Mouse (Mus musculus) large intestine, adult 2 months (tissue): ENCODE data around the gene Kazald1. TPM values are rescaled to one million over a fixed set of nuclear protein-coding genes. Genes with fewer than 3 reads are reported as not detected.

Source experiments
- DNase-seq: peaks from one replicate; pipeline ENCODE4 v3.0.0-alpha.2; 2012; ENCODE audit warnings: low read depth, low spot score
- WGBS: fragments of 180-500 bp; shearing (Covaris S2); methylation state at CpG from one replicate; pipeline ENCODE4 v1.1.7; 2018; 5-methylcytosine and 5-hydroxymethylcytosine counted together
- polyA plus RNA-seq: library from polyadenylated mRNA; depleted of rRNA; stranded (reverse); fragments of >200 nt; gene quantifications from 2 replicates; pipeline ENCODE4 v1.2.3, GENCODE M21; 2012

The Kazald1 gene
- polyA plus RNA-seq, 1 experiment = 1.6 TPM

GRCm38 (mm10) chr19:45075323-45076035 is 438 bp downstream of the Kazald1 start:
- WGBS = 1% methylated on average over 32 of the region's 32 CpGs
- DNase-seq = no peak

GRCm38 (mm10) chr19:45076036-45076575 is 1.1 kb downstream of the Kazald1 start:
- no peak for DNase-seq
- 25% methylated on average over 17 of the region's 17 CpGs for WGBS

- WGBS = 2% methylated on average over 62 of the region's 62 CpGs
- no peak for DNase-seq
Observed at GRCm38 (mm10) chr19:45076586-45077510, 1.8 kb downstream of the Kazald1 start.

GRCm38 (mm10) chr19:45077742-45078645 is 3.0 kb downstream of the Kazald1 start:
- no peak for DNase-seq
- WGBS = 30% methylated on average over 20 of the region's 20 CpGs

GRCm38 (mm10) chr19:45078971-45079764 is 4.1 kb downstream of the Kazald1 start:
- WGBS = 14% methylated on average over 17 of the region's 17 CpGs
- DNase-seq = no peak

GRCm38 (mm10) chr19:45079769-45080515 is 4.9 kb downstream of the Kazald1 start:
- WGBS = under 1% methylated on average over 45 of the region's 45 CpGs
- no peak for DNase-seq

- WGBS = 6% methylated on average over 17 of the region's 17 CpGs
- DNase-seq = no peak
Observed at GRCm38 (mm10) chr19:45080711-45081110, 5.7 kb downstream of the Kazald1 start.

GRCm38 (mm10) chr19:45081279-45081678 is 6.2 kb downstream of the Kazald1 start:
- DNase-seq = no peak
- 2% methylated on average over 5 of the region's 5 CpGs for WGBS

GRCm38 (mm10) chr19:45081841-45082550 is 7.0 kb downstream of the Kazald1 start:
- 12% methylated on average over 11 of the region's 11 CpGs for WGBS
- DNase-seq = no peak

GRCm38 (mm10) chr19:45097868-45098267 is 22.8 kb downstream of the Kazald1 start:
- no peak for DNase-seq
- WGBS = 16% methylated on average over 11 of the region's 11 CpGs

- WGBS = 46% methylated on average over 8 of the region's 8 CpGs
- no peak for DNase-seq
Observed at GRCm38 (mm10) chr19:45100486-45101270, 25.6 kb downstream of the Kazald1 start.

GRCm38 (mm10) chr19:45105591-45105990 is 30.6 kb downstream of the Kazald1 start:
- DNase-seq = no peak
- WGBS = 33% methylated on average over 1 of the region's 1 CpGs

GRCm38 (mm10) chr19:45106689-45107088 is 31.6 kb downstream of the Kazald1 start:
- WGBS = 41% methylated on average over 6 of the region's 6 CpGs

GRCm38 (mm10) chr19:45110681-45111080 is 35.6 kb downstream of the Kazald1 start:
- WGBS = 54% methylated on average over 8 of the region's 8 CpGs
- DNase-seq = no peak

More at GRCm38 (mm10) chr19:45106689-45107088, 31.6 kb downstream of the Kazald1 start:
- no peak for DNase-seq

GRCm38 (mm10) chr19:45112444-45112843 is 37.4 kb downstream of the Kazald1 start:
- no peak for DNase-seq

GRCm38 (mm10) chr19:45113791-45114460 is 38.9 kb downstream of the Kazald1 start:
- no peak for DNase-seq
- WGBS = 10% methylated on average over 18 of the region's 18 CpGs

More at GRCm38 (mm10) chr19:45112444-45112843, 37.4 kb downstream of the Kazald1 start:
- WGBS = 82% methylated on average over 6 of the region's 6 CpGs
